Comparison of ENCODE assay signal across 8 mouse cellular contexts in the genomic region with DNA sequence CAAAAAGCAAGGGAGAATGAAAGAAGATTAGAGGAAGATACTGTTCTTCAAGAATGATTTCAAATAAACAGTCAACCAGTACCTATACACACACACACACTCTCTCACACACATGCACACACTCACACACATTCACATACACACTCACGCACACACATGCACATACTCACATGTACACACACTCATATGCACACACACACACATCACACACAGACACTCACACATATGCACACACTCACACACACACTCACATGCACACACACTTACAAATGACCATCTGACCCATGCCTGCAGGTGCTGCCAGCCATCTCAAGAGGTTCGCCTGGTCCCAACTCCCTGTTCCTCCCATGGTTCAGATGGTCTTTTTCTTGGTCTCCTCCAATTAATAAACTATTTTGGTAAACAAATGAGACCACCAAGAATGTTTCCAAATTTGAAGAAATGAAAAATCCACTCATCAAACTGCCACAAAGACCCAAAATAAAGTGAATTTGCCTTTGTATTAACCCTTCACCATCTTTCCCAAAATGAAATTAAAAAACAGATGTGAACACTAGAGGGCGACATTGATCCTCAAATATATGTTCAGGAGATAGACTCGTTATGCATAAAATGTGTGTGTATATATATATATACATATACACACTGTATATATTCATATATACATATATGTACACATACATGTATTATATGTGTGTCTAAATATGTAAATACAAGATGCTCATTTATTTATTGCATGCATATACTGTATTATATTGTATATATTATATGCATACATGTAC.
DNase-seq lines count a peak whose midpoint lies in the region; ATAC-seq and TF ChIP-seq lines count a peak whose summit lies in the region.

No protein-coding gene starts in this region.

- peak; percentile 23 for DNase-seq in kidney, adult 9 months
- DNase-seq in kidney, postnatal 4 days: no peak
- DNase-seq in CH12.LX (ENCODE audit: extremely low read depth): peak; percentile 55
- DNase-seq in c-Kit-positive CD71-positive TER-119-positive erythroid progenitor cells, embryonic 14.5 days (ENCODE audit: low spot score): peak; percentile 42
- peak; percentile 27 for DNase-seq in lung, postnatal 36 days
- no peak for DNase-seq in urinary bladder, postnatal 10 days (ENCODE audit: low spot score)
- no peak for DNase-seq in adrenal gland, postnatal 25 days

- H3K4me3 ChIP-seq in CH12.LX (replicated peaks in 1 of 3; ENCODE audit: low read depth in 2 of 3, low read length in 2 of 3, poor library complexity in 1 of 3): no peak overlapping the region
- no peak overlapping the region for H3K4me3 ChIP-seq in heart, embryonic 11.5 days (ENCODE audit: low read depth, low read length)

- no peak overlapping the region for H3K27ac ChIP-seq in CH12.LX (ENCODE audit: insufficient read depth, low read depth)
- H3K27ac ChIP-seq in heart, embryonic 11.5 days (ENCODE audit: low read depth, low read length): no peak overlapping the region

- no peaks in the 10 kb centered on the region for H3K27me3 ChIP-seq in CH12.LX (replicated peaks)
- no peaks in the 10 kb centered on the region for H3K27me3 ChIP-seq in heart, embryonic 11.5 days (ENCODE audit: control insufficient read depth, insufficient read depth, low read length)

- H3K4me2 ChIP-seq in CH12.LX (ENCODE audit: insufficient read depth, low read depth, poor library complexity, severe bottlenecking): no peak overlapping the region
- no peak overlapping the region for H3K4me2 ChIP-seq in heart, embryonic 11.5 days

- TF ChIP-seq RAD21 in CH12.LX (IDR thresholded peaks at IDR 0.05; ENCODE audit: low read depth, low read length): peak; percentile 84

- ATAC-seq in heart, embryonic 11.5 days (replicated peaks; ENCODE audit: insufficient number of reproducible peaks, low FRiP score, low TSS enrichment): no peak

- no peaks in the 10 kb centered on the region for H3K36me3 ChIP-seq in CH12.LX (replicated peaks in 1 of 2; ENCODE audit: control insufficient read depth in 1 of 2, insufficient read depth in 1 of 2, low read length in 1 of 2)
- H3K36me3 ChIP-seq in heart, embryonic 11.5 days (ENCODE audit: control insufficient read depth, insufficient read depth, low read length): no peaks in the 10 kb centered on the region

- dilution Hi-C loops in CH12.LX (cut with MboI; ENCODE audit: extremely low pct_ligation_motif_present, extremely low pct_unique_long_range_greater_than_20kb, low sequenced_read_pairs): no loop called here

- peak in 1 of 2 experiments; percentile 74; a peak in 2 of 4 replicates for TF ChIP-seq CTCF in CH12.LX (conservative IDR thresholded peaks at IDR 0.05 in 1 of 2, IDR thresholded peaks at IDR 0.05 in 1 of 2; ENCODE audit: low read depth in 2 of 2, low read length in 2 of 2)

- no peaks in the 10 kb centered on the region for H3K9me3 ChIP-seq in CH12.LX (replicated peaks; ENCODE audit: low read length)
- H3K9me3 ChIP-seq in heart, embryonic 11.5 days (replicated peaks; ENCODE audit: control insufficient read depth, low read length): no peaks in the 10 kb centered on the region

- in situ Hi-C loops in CH12.LX (cut with MboI; ENCODE audit: low pct_ligation_motif_present, low pct_unique_long_range_greater_than_20kb, low sequenced_read_pairs): no loop called here

- TF ChIP-seq POLR2A in CH12.LX (IDR thresholded peaks at IDR 0.05; ENCODE audit: low read depth, low read length): no peak

- TF ChIP-seq EP300 in CH12.LX (IDR thresholded peaks at IDR 0.05; ENCODE audit: low read length): no peak

- no peak overlapping the region for H3K9ac ChIP-seq in CH12.LX (ENCODE audit: insufficient read depth, low read depth)
- no peak overlapping the region for H3K9ac ChIP-seq in heart, embryonic 11.5 days (ENCODE audit: low read depth, low read length)

- H3K79me2 ChIP-seq in CH12.LX (replicated peaks; ENCODE audit: control insufficient read depth, extremely low read depth, insufficient read depth, poor library complexity, severe bottlenecking): no peaks in the 10 kb centered on the region

- WGBS in heart, embryonic 11.5 days (ENCODE audit: insufficient replicate concordance): 53% methylated on average over 4 of the region's 4 CpGs

- H3K4me1 ChIP-seq in CH12.LX (ENCODE audit: control insufficient read depth in 1 of 2, insufficient read depth in 2 of 2): no peaks in the 10 kb centered on the region
- no peaks in the 10 kb centered on the region for H3K4me1 ChIP-seq in heart, embryonic 11.5 days (ENCODE audit: control insufficient read depth, insufficient read depth, low read length)

TF ChIP-seq in CH12.LX, 34 proteins besides CTCF, POLR2A, EP300 and RAD21:
- TF ChIP-seq SMC3 (IDR thresholded peaks at IDR 0.05; ENCODE audit: low read depth, low read length): peak; percentile 46
- no peak for TF ChIP-seq TBP (conservative IDR thresholded peaks at IDR 0.05; ENCODE audit: low read depth, low read length)

Comparison
In these comparisons a context has a peak if more than half of its experiments do, and no peak if none do; other contexts are left out.
1. DNase-seq: peak in kidney, adult 9 months (single experiment), CH12.LX (single experiment), c-Kit-positive CD71-positive TER-119-positive erythroid progenitor cells, embryonic 14.5 days (single experiment) and lung, postnatal 36 days (single experiment); none in kidney, postnatal 4 days (0 of 2), urinary bladder, postnatal 10 days (single experiment) and adrenal gland, postnatal 25 days (single experiment).